Mouse (Mus musculus): ENCODE results near the gene Mapk9. TPM values are rescaled to one million over a fixed set of nuclear protein-coding genes. Genes with fewer than 3 reads are reported as not detected.

The Mapk9 gene
- total and polyA plus RNA-seq, 2 experiments from 2014 or later = 70.4 to 128 TPM

GRCm38 (mm10) chr11:49850331-49850730 lies 3.8 kb downstream of the Mapk9 start:
- H3K9me3 ChIP-seq (ENCODE audit: low read length) = no peaks in the 10 kb centered on the region
- H3K4me3 ChIP-seq (ENCODE audit: low read depth, low read length) = no peak overlapping the region
- DNase-seq (ENCODE audit: low spot score) = no peak
- H3K27me3 ChIP-seq (ENCODE audit: insufficient read depth, low read length) = no peaks in the 10 kb centered on the region
- no peak overlapping the region for H3K9ac ChIP-seq (replicated peaks; ENCODE audit: low read length, poor library complexity, severe bottlenecking)
- 92% methylated on average over 7 of the region's 7 CpGs for WGBS
- no peak overlapping the region for H3K4me2 ChIP-seq (ENCODE audit: low read depth, low read length, poor library complexity, severe bottlenecking)
- no peak for ATAC-seq (ENCODE audit: low FRiP score)
- TF ChIP-seq CTCF (IDR thresholded peaks at IDR 0.05) = no peak
- peaks cover 13% of the 10 kb centered on the region for H3K4me1 ChIP-seq (ENCODE audit: insufficient read depth, low read length)
- no peak overlapping the region for H3K27ac ChIP-seq (ENCODE audit: low read depth, low read length)
- H3K36me3 ChIP-seq (ENCODE audit: insufficient read depth, low read length) = peaks cover 9% of the 10 kb centered on the region

- Histone ChIP-seq H3K9ac (replicated peaks; ENCODE audit: low read length, poor library complexity, severe bottlenecking) (no peak overlapping the region; the same call in 1 of the 2 replicates), H3K27me3 (ENCODE audit: insufficient read depth, low read length) (no peaks in the 10 kb centered on the region), H3K4me1 (ENCODE audit: insufficient read depth, low read length) (no peaks in the 10 kb centered on the region), H3K27ac (ENCODE audit: low read depth, low read length) (no peak overlapping the region), H3K4me2 (ENCODE audit: low read depth, low read length, poor library complexity, severe bottlenecking) (no peak overlapping the region), H3K36me3 (ENCODE audit: insufficient read depth, low read length) (peaks cover 19% of the 10 kb centered on the region), H3K9me3 (ENCODE audit: low read length) (no peaks in the 10 kb centered on the region), H3K4me3 (ENCODE audit: low read depth, low read length) (no peak overlapping the region)
- DNase-seq (ENCODE audit: low spot score) (no peak), ATAC-seq (ENCODE audit: low FRiP score) (no peak)
- TF ChIP-seq CTCF (IDR thresholded peaks at IDR 0.05) = no peak
- 69% methylated on average over 5 of the region's 5 CpGs for WGBS
Observed at GRCm38 (mm10) chr11:49855144-49855543, 8.6 kb downstream of the Mapk9 start.

- Histone ChIP-seq H3K4me3 (ENCODE audit: low read depth, low read length) (no peak overlapping the region), H3K27ac (ENCODE audit: low read depth, low read length) (no peak overlapping the region), H3K4me1 (ENCODE audit: insufficient read depth, low read length) (no peaks in the 10 kb centered on the region), H3K4me2 (ENCODE audit: low read depth, low read length, poor library complexity, severe bottlenecking) (no peak overlapping the region), H3K9me3 (ENCODE audit: low read length) (no peaks in the 10 kb centered on the region), H3K36me3 (ENCODE audit: insufficient read depth, low read length) (peaks cover 16% of the 10 kb centered on the region), H3K9ac (replicated peaks; ENCODE audit: low read length, poor library complexity, severe bottlenecking) (no peak overlapping the region), H3K27me3 (ENCODE audit: insufficient read depth, low read length) (no peaks in the 10 kb centered on the region)
- ATAC-seq (ENCODE audit: low FRiP score) (no peak), DNase-seq (ENCODE audit: low spot score) (no peak)
- 90% methylated on average over 4 of the region's 4 CpGs for WGBS
- no peak for TF ChIP-seq CTCF (IDR thresholded peaks at IDR 0.05)
Observed at GRCm38 (mm10) chr11:49861139-49861538, 14.6 kb downstream of the Mapk9 start.

GRCm38 (mm10) chr11:49863926-49864325 lies 17.4 kb downstream of the Mapk9 start:
- DNase-seq (ENCODE audit: low spot score) (no peak), ATAC-seq (ENCODE audit: low FRiP score) (no peak)
- peaks cover 21% of the 10 kb centered on the region for H3K36me3 ChIP-seq (ENCODE audit: insufficient read depth, low read length)
- no peaks in the 10 kb centered on the region for H3K9me3 ChIP-seq (ENCODE audit: low read length)
- H3K4me2 ChIP-seq (ENCODE audit: low read depth, low read length, poor library complexity, severe bottlenecking) = no peak overlapping the region
- no peak for TF ChIP-seq CTCF (IDR thresholded peaks at IDR 0.05)
- H3K27ac ChIP-seq (ENCODE audit: low read depth, low read length) = no peak overlapping the region
- no peaks in the 10 kb centered on the region for H3K4me1 ChIP-seq (ENCODE audit: insufficient read depth, low read length)
- no peak overlapping the region for H3K9ac ChIP-seq (replicated peaks; ENCODE audit: low read length, poor library complexity, severe bottlenecking)
- no peaks in the 10 kb centered on the region for H3K27me3 ChIP-seq (ENCODE audit: insufficient read depth, low read length)
- no peak overlapping the region for H3K4me3 ChIP-seq (ENCODE audit: low read depth, low read length)

GRCm38 (mm10) chr11:49867320-49867719 lies 20.8 kb downstream of the Mapk9 start:
- Histone ChIP-seq H3K27ac (ENCODE audit: low read depth, low read length) (no peak overlapping the region), H3K4me2 (ENCODE audit: low read depth, low read length, poor library complexity, severe bottlenecking) (no peak overlapping the region), H3K9me3 (ENCODE audit: low read length) (no peaks in the 10 kb centered on the region), H3K4me1 (ENCODE audit: insufficient read depth, low read length) (no peaks in the 10 kb centered on the region), H3K27me3 (ENCODE audit: insufficient read depth, low read length) (no peaks in the 10 kb centered on the region), H3K9ac (replicated peaks; ENCODE audit: low read length, poor library complexity, severe bottlenecking) (no peak overlapping the region), H3K36me3 (ENCODE audit: insufficient read depth, low read length) (peaks cover 32% of the 10 kb centered on the region), H3K4me3 (ENCODE audit: low read depth, low read length) (no peak overlapping the region)
- DNase-seq (ENCODE audit: low spot score) (no peak), ATAC-seq (ENCODE audit: low FRiP score) (no peak)
- no peak for TF ChIP-seq CTCF (IDR thresholded peaks at IDR 0.05)
- WGBS = 84% methylated on average over 5 of the region's 5 CpGs

- Histone ChIP-seq H3K36me3 (ENCODE audit: insufficient read depth, low read length) (peaks cover 32% of the 10 kb centered on the region), H3K27me3 (ENCODE audit: insufficient read depth, low read length) (no peaks in the 10 kb centered on the region), H3K4me3 (ENCODE audit: low read depth, low read length) (no peak overlapping the region), H3K9ac (replicated peaks; ENCODE audit: low read length, poor library complexity, severe bottlenecking) (no peak overlapping the region), H3K4me1 (ENCODE audit: insufficient read depth, low read length) (no peaks in the 10 kb centered on the region), H3K27ac (ENCODE audit: low read depth, low read length) (no peak overlapping the region), H3K9me3 (ENCODE audit: low read length) (no peaks in the 10 kb centered on the region), H3K4me2 (ENCODE audit: low read depth, low read length, poor library complexity, severe bottlenecking) (no peak overlapping the region)
- peak; percentile 71 for DNase-seq (ENCODE audit: low spot score)
- peak; percentile 86 for TF ChIP-seq CTCF (IDR thresholded peaks at IDR 0.05)
- ATAC-seq (ENCODE audit: low FRiP score) = 0 out of 2 replicates have a peak, but pooled peaks have one; percentile 39
Observed at GRCm38 (mm10) chr11:49869762-49870161, 23.2 kb downstream of the Mapk9 start.
